Mouse (Mus musculus) myocyte (in vitro differentiated cells): ENCODE data around the gene Samd3.

Experiments
- E2F4 ChIP-seq: IDR thresholded peaks from one replicate; pipeline ENCODE4 v1.6.1; 2011; ENCODE audit warnings: mild to moderate bottlenecking, control low read depth, moderate library complexity; ENCODE audit not compliant: insufficient read depth
- POLR2A ChIP-seq: IDR thresholded peaks from one replicate; pipeline ENCODE4 v1.6.1; 2011; ENCODE audit warnings: low read depth, mild to moderate bottlenecking, control low read depth, moderate library complexity; ENCODE audit not compliant: insufficient read length
- TCF3 ChIP-seq: IDR thresholded peaks from one replicate; pipeline ENCODE4 v1.6.1; 2011; ENCODE audit warnings: low read depth, control low read depth; ENCODE audit not compliant: insufficient read length
- USF1 ChIP-seq: IDR thresholded peaks from one replicate; pipeline ENCODE4 v1.6.1; 2011; ENCODE audit warnings: low read depth, mild to moderate bottlenecking, control low read depth, moderate library complexity

- TF ChIP-seq TCF3 (no peak), POLR2A (no peak), E2F4 (no peak), USF1 (no peak)
These were observed 20.1 kb downstream of the Samd3 start for GRCm38 (mm10) chr10:26249426-26250165.
